ENCODE assay signal across 8 mouse cellular contexts in genomic region chr16:11532592-11532991, GRCm38 (mm10).
DNase-seq lines count a peak whose midpoint lies in the region; TF ChIP-seq lines count a peak whose summit lies in the region.

No protein-coding gene starts in this region.

- TF ChIP-seq EP300 in heart, adult 2 months (IDR thresholded peaks at IDR 0.05; ENCODE audit: insufficient read depth, low read depth, low read length): 0 out of 2 replicates have a peak, but pooled peaks have one; percentile 41

- TF ChIP-seq CTCF in heart, adult 2 months (IDR thresholded peaks at IDR 0.05): no peak

- no peak overlapping the region for H3K4me3 ChIP-seq in heart, adult 2 months

- peak; percentile 18 for DNase-seq in ovary, adult 18-20 months (ENCODE audit: low spot score)
- no peak for DNase-seq in ovary, postnatal 10 days (ENCODE audit: low spot score)
- peak; percentile 34 for DNase-seq in embryo, embryonic 11 days
- peak; percentile 61 to 82 for DNase-seq in heart, adult 2 months
- peak; percentile 78 to 79 for DNase-seq in kidney, postnatal 25 days
- peak; percentile 41 to 68 for DNase-seq in lung, postnatal 4 days
- no peak for DNase-seq in thymus, postnatal 10 days (ENCODE audit: low spot score in 2 of 2)
- DNase-seq in thymus, adult 18-20 months: no peak

- TF ChIP-seq POLR2A in heart, adult 2 months (IDR thresholded peaks at IDR 0.05; ENCODE audit: insufficient read depth, low read depth, low read length): no peak

- no peaks in the 10 kb centered on the region for H3K27me3 ChIP-seq in heart, adult 2 months (ENCODE audit: control insufficient read depth, insufficient read depth, low read length)

- intact Hi-C loops in heart, adult 2 months (cut with DNase I): no loop called here

- H3K79me2 ChIP-seq in heart, adult 2 months (replicated peaks; ENCODE audit: control insufficient read depth, insufficient read depth, low read length): no peaks in the 10 kb centered on the region

- WGBS in heart, adult 2 months: 36% methylated on average over 8 of the region's 8 CpGs

- H3K9ac ChIP-seq in heart, adult 2 months (ENCODE audit: low read depth, low read length): no peak overlapping the region

- H3K36me3 ChIP-seq in heart, adult 2 months (ENCODE audit: control insufficient read depth, insufficient read depth, low read length): no peaks in the 10 kb centered on the region

- H3K27ac ChIP-seq in heart, adult 2 months: no peak overlapping the region

- peaks cover 4% of the 10 kb centered on the region for H3K4me1 ChIP-seq in heart, adult 2 months (ENCODE audit: control insufficient read depth, insufficient read depth, low read length)

Comparison
In these comparisons a context has a peak if more than half of its experiments do, and no peak if none do; other contexts are left out.
1. DNase-seq: peak in ovary, adult 18-20 months (single experiment), embryo, embryonic 11 days (single experiment), heart, adult 2 months (2 of 2), kidney, postnatal 25 days (2 of 2) and lung, postnatal 4 days (2 of 2); none in ovary, postnatal 10 days (single experiment), thymus, postnatal 10 days (0 of 2) and thymus, adult 18-20 months (0 of 2).